Mouse (Mus musculus) MEL (cell line): ENCODE data around the gene Itga9. TPM values are rescaled to one million over a fixed set of nuclear protein-coding genes. Genes with fewer than 3 reads are reported as not detected.

Source experiments
- DNase-seq: peaks from one replicate; pipeline ENCODE4 v3.0.0; 2011; ENCODE audit warnings: low read depth, low spot score
- H3K27ac ChIP-seq: 2 replicates; pipeline ENCODE4 v1.5.1; 2012; ENCODE audit warnings: low read depth, mild to moderate bottlenecking, control low read depth, low read length, moderate library complexity; ENCODE audit not compliant: control insufficient read depth
- H3K27me3 ChIP-seq, 2 experiments: fragments of 150-350 bp in 1 of 2; sonication (generic) in 1 of 2; 2 replicates each; pipeline ENCODE4 v1.6.1; 2012; ENCODE audit warnings: low read length in 2 of 2, mild to moderate bottlenecking in 2 of 2, improper control_type of control experiment in 1 of 2, moderate library complexity in 1 of 2; ENCODE audit not compliant: insufficient read depth in 2 of 2, control insufficient read depth in 1 of 2
- H3K36me3 ChIP-seq, 2 experiments: 2 replicates each; pipeline ENCODE4 v1.6.1; 2012 to 2014; ENCODE audit warnings: low read length in 2 of 2, improper control_type of control experiment in 1 of 2, inconsistent platforms in 1 of 2, mild to moderate bottlenecking in 1 of 2; ENCODE audit not compliant: insufficient read depth in 2 of 2, control insufficient read depth in 1 of 2
- H3K4me1 ChIP-seq, 2 experiments: fragments of 150-350 bp in 1 of 2; sonication (generic) in 1 of 2; 2 replicates each; pipeline ENCODE4 v1.6.1; 2012; ENCODE audit warnings: low read length in 2 of 2, improper control_type of control experiment in 1 of 2, mild to moderate bottlenecking in 1 of 2; ENCODE audit not compliant: insufficient read depth in 2 of 2, control insufficient read depth in 1 of 2
- H3K4me3 ChIP-seq, 2 experiments: fragments of 150-350 bp in 1 of 2; sonication (generic) in 1 of 2; 2 replicates each; pipeline ENCODE4 v1.5.1; 2012; ENCODE audit warnings: low read depth in 2 of 2, low read length in 2 of 2, mild to moderate bottlenecking in 2 of 2, moderate library complexity in 2 of 2, control low read depth in 1 of 2, improper control_type of control experiment in 1 of 2; ENCODE audit not compliant: control insufficient read depth in 1 of 2, insufficient read depth in 1 of 2
- H3K79me2 ChIP-seq: 2 replicates; pipeline ENCODE4 v1.6.1; 2012; ENCODE audit warnings: mild to moderate bottlenecking, low read length, moderate library complexity; ENCODE audit not compliant: control insufficient read depth, poor library complexity, insufficient read depth
- H3K9ac ChIP-seq: 2 replicates; pipeline ENCODE4 v1.6.1; 2012; ENCODE audit warnings: low read depth, mild to moderate bottlenecking, control low read depth, low read length, moderate library complexity; ENCODE audit not compliant: control insufficient read depth, poor library complexity, severe bottlenecking
- H3K9me3 ChIP-seq: fragments of 150-350 bp; sonication (generic); replicated peaks from 2 replicates; pipeline ENCODE4 v1.6.1; 2012; ENCODE audit warnings: mild to moderate bottlenecking, low read length, improper control_type of control experiment, moderate library complexity; ENCODE audit not compliant: insufficient read depth
- BHLHE40 ChIP-seq: IDR thresholded peaks from 2 replicates; pipeline ENCODE4 v1.6.1; 2012; ENCODE audit warnings: low read depth, mild to moderate bottlenecking, inconsistent platforms, low read length, improper control_type of control experiment, borderline replicate concordance
- CTCF ChIP-seq, 3 experiments: IDR thresholded peaks in 2 of 3; conservative IDR thresholded peaks in 1 of 3; 2 replicates each; pipeline ENCODE4 v1.5.1; 2011 to 2012; ENCODE audit warnings: low read length in 3 of 3, low read depth in 2 of 3, mild to moderate bottlenecking in 2 of 3, improper control_type of control experiment in 1 of 3, inconsistent platforms in 1 of 3, mixed read lengths in 1 of 3, moderate library complexity in 1 of 3; ENCODE audit not compliant: control insufficient read depth in 1 of 3, insufficient read depth in 1 of 3, poor library complexity in 1 of 3, severe bottlenecking in 1 of 3
- E2F4 ChIP-seq: IDR thresholded peaks from 2 replicates; pipeline ENCODE4 v1.6.1; 2011; ENCODE audit warnings: low read depth, low read length, improper control_type of control experiment, borderline replicate concordance
- ELF1 ChIP-seq: IDR thresholded peaks from 2 replicates; pipeline ENCODE4 v1.6.1; 2014; ENCODE audit warnings: low read depth, mild to moderate bottlenecking, inconsistent platforms, low read length, improper control_type of control experiment, moderate library complexity
- EP300 ChIP-seq, 2 experiments: IDR thresholded peaks; 2 replicates each; pipeline ENCODE4 v1.6.1; 2011; ENCODE audit warnings: improper control_type of control experiment in 2 of 2, low read length in 2 of 2, low read depth in 1 of 2, mild to moderate bottlenecking in 1 of 2
- HCFC1 ChIP-seq: IDR thresholded peaks from 2 replicates; pipeline ENCODE4 v1.6.1; 2012; ENCODE audit warnings: low read depth, mild to moderate bottlenecking, inconsistent platforms, low read length, improper control_type of control experiment, moderate library complexity
- JUND ChIP-seq: IDR thresholded peaks from 2 replicates; pipeline ENCODE4 v1.6.1; 2011; ENCODE audit warnings: low read depth, mild to moderate bottlenecking, improper control_type of control experiment, low read length
- KAT2A ChIP-seq: conservative IDR thresholded peaks from 2 replicates; pipeline ENCODE4 v1.6.1; 2012; ENCODE audit warnings: low read depth, low read length, improper control_type of control experiment, inconsistent platforms
- MAX ChIP-seq: IDR thresholded peaks from 2 replicates; pipeline ENCODE4 v1.6.1; 2011; ENCODE audit warnings: low read length, improper control_type of control experiment
- MXI1 ChIP-seq: IDR thresholded peaks from 2 replicates; pipeline ENCODE4 v1.6.1; 2011; ENCODE audit warnings: mild to moderate bottlenecking, low read depth, low read length, improper control_type of control experiment
- MYC ChIP-seq: IDR thresholded peaks from 2 replicates; pipeline ENCODE4 v1.6.1; 2011; ENCODE audit warnings: low read depth, mild to moderate bottlenecking, low read length, improper control_type of control experiment, moderate library complexity
- NELFE ChIP-seq: IDR thresholded peaks from 2 replicates; pipeline ENCODE4 v1.6.1; 2011; ENCODE audit warnings: low read depth, low read length, improper control_type of control experiment
- NRF1 ChIP-seq: IDR thresholded peaks from 2 replicates; pipeline ENCODE4 v1.6.1; 2014; ENCODE audit warnings: low read depth, mild to moderate bottlenecking, inconsistent platforms, low read length, improper control_type of control experiment, moderate library complexity; ENCODE audit not compliant: poor library complexity, insufficient read depth, severe bottlenecking
- POLR2AphosphoS2 ChIP-seq: IDR thresholded peaks from 2 replicates; pipeline ENCODE4 v1.6.1; 2011; ENCODE audit warnings: low read length, improper control_type of control experiment
- RAD21 ChIP-seq: IDR thresholded peaks from 2 replicates; pipeline ENCODE4 v1.6.1; 2011; ENCODE audit warnings: mild to moderate bottlenecking, low read depth, low read length, improper control_type of control experiment
- SIN3A ChIP-seq: IDR thresholded peaks from 2 replicates; pipeline ENCODE4 v1.6.1; 2012; ENCODE audit warnings: low read length, improper control_type of control experiment, inconsistent platforms
- SMC3 ChIP-seq: IDR thresholded peaks from 2 replicates; pipeline ENCODE4 v1.6.1; 2011; ENCODE audit warnings: low read depth, low read length, improper control_type of control experiment
- TBP ChIP-seq: IDR thresholded peaks from 2 replicates; pipeline ENCODE4 v1.8.0; 2011; ENCODE audit warnings: low read depth, low read length, improper control_type of control experiment
- TCF12 ChIP-seq: IDR thresholded peaks from 2 replicates; pipeline ENCODE4 v1.6.1; 2014; ENCODE audit warnings: low read depth, mild to moderate bottlenecking, inconsistent platforms, low read length, improper control_type of control experiment, moderate library complexity
- UBTF ChIP-seq: IDR thresholded peaks from 2 replicates; pipeline ENCODE4 v1.6.1; 2012; ENCODE audit warnings: low read depth, mild to moderate bottlenecking, inconsistent platforms, low read length, improper control_type of control experiment, moderate library complexity, borderline replicate concordance; ENCODE audit not compliant: insufficient read depth
- USF1 ChIP-seq: IDR thresholded peaks from 2 replicates; pipeline ENCODE4 v1.6.1; 2014; ENCODE audit warnings: low read depth, mild to moderate bottlenecking, inconsistent platforms, low read length, improper control_type of control experiment, moderate library complexity
- USF2 ChIP-seq, 2 experiments: IDR thresholded peaks; 2 replicates each; pipeline ENCODE4 v1.6.1; 2011 to 2012; ENCODE audit warnings: improper control_type of control experiment in 2 of 2, low read length in 2 of 2, borderline replicate concordance in 1 of 2, inconsistent platforms in 1 of 2, low read depth in 1 of 2, mild to moderate bottlenecking in 1 of 2; ENCODE audit not compliant: insufficient read depth in 1 of 2
- ZMIZ1 ChIP-seq: IDR thresholded peaks from 2 replicates; pipeline ENCODE4 v1.6.1; 2012; ENCODE audit warnings: low read depth, mild to moderate bottlenecking, inconsistent platforms, low read length, improper control_type of control experiment, moderate library complexity
- polyA plus RNA-seq, 2 experiments: library from polyadenylated mRNA; stranded (reverse) in 1 of 2; unstranded in 1 of 2; fragments of >175 nt in 1 of 2; fragments of >200 nt in 1 of 2; gene quantifications; 2 replicates each; pipeline versions ENCODE4 v1.2.1 to v1.2.4; 2012; ENCODE audit warnings: low replicate concordance in 2 of 2, low read depth in 1 of 2; ENCODE audit not compliant: insufficient read length in 2 of 2, insufficient read depth in 1 of 2, missing spikeins in 1 of 2
- total RNA-seq: library from RNA; depleted of rRNA; stranded (reverse); fragments of 300-350 nt; gene quantifications from 2 replicates; pipeline ENCODE4 v1.2.3, GENCODE M21; 2012

The Itga9 gene
- total and polyA plus RNA-seq, 3 experiments, result 0.19 to 0.21 TPM; not detected in 1

DNA sequence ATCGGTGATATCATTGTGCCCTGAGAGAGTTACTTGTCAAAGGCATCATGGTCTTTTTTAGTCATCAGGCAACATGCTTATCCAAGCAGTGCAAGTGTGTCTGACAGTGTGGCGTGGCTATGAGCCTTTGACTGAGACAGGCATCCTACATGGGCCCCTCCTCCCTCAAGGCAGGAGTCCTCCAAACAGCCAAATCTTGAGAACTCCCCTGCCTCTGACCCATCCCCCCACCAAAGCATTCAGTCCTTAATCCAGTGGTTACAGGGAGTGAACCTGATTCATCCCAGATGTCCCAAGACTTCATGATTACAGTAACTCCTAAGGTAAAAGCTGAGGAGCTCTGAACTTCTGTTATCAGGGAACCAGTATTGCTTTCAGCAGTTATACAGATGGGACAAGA, 188.2 kb downstream of the Itga9 start:
- Histone ChIP-seq H3K36me3 (no peaks in the 10 kb centered on the region), H3K9me3 (no peaks in the 10 kb centered on the region), H3K27ac (no peak overlapping the region), H3K9ac (no peak overlapping the region), H3K27me3 (no peaks in the 10 kb centered on the region; a peak in 1 of 4 replicates), H3K4me3 (no peak overlapping the region), H3K79me2 (no peaks in the 10 kb centered on the region)
- DNase-seq, result no peak
- TF ChIP-seq BHLHE40 (no peak), ELF1 (no peak), UBTF (no peak), NELFE (no peak), SIN3A (no peak), TCF12 (no peak), POLR2AphosphoS2 (no peak)
- TF ChIP-seq, all 39 proteins: peak for 0
- no peaks in the 10 kb centered on the region for H3K4me1 ChIP-seq

DNA sequence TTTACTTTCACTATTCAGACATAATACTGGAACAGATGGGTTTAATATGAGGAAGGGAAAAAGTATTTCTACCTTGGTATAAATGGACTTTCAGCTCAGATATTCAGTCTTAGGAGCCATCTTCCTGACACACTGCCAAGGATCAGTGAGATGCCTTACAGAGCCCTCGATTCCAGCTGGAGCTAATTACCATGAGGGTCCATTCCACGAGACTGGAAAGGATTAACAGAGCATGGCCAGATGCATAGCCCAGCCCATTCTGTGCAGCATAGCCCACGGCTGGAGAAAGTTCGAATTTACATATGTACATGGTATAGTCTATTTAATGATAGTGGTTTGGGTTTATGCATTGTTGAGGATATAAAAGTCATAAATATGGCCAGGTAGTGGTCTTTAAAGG, 188.8 kb downstream of the Itga9 start:
- Histone ChIP-seq H3K36me3 (no peaks in the 10 kb centered on the region), H3K9ac (no peak overlapping the region), H3K79me2 (no peaks in the 10 kb centered on the region), H3K9me3 (no peaks in the 10 kb centered on the region), H3K4me3 (no peak overlapping the region), H3K27me3 (no peaks in the 10 kb centered on the region; a peak in 1 of 4 replicates), H3K27ac (no peak overlapping the region), H3K4me1 (no peaks in the 10 kb centered on the region)
- TF ChIP-seq USF1 (no peak), JUND (no peak), EP300 (IDR thresholded peaks at IDR 0.05; ENCODE audit: low read depth in 1 of 2, low read length in 2 of 2) (no peak), SMC3 (no peak), MXI1 (no peak), KAT2A (no peak), USF2 (IDR thresholded peaks at IDR 0.05; ENCODE audit: borderline replicate concordance in 1 of 2, insufficient read depth in 1 of 2, low read depth in 1 of 2, low read length in 2 of 2) (no peak), POLR2AphosphoS2 (no peak), MAX (no peak), CTCF (IDR thresholded peaks at IDR 0.05 in 2 of 3, conservative IDR thresholded peaks at IDR 0.05 in 1 of 3; ENCODE audit: control insufficient read depth in 1 of 3, insufficient read depth in 1 of 3, low read depth in 2 of 3, low read length in 3 of 3, poor library complexity in 1 of 3, severe bottlenecking in 1 of 3) (no peak), HCFC1 (no peak), E2F4 (no peak), UBTF (no peak), RAD21 (no peak), ZMIZ1 (no peak), NRF1 (no peak), MYC (no peak), TBP (no peak)
- no peak for DNase-seq
